Mouse (Mus musculus): ENCODE measurements around the gene Raph1. TPM values are rescaled to one million over a fixed set of nuclear protein-coding genes. Genes with fewer than 3 reads are reported as not detected.

The Raph1 gene
- polyA plus RNA-seq, 1 experiment from 2014 or later = 56.3 TPM

DNA sequence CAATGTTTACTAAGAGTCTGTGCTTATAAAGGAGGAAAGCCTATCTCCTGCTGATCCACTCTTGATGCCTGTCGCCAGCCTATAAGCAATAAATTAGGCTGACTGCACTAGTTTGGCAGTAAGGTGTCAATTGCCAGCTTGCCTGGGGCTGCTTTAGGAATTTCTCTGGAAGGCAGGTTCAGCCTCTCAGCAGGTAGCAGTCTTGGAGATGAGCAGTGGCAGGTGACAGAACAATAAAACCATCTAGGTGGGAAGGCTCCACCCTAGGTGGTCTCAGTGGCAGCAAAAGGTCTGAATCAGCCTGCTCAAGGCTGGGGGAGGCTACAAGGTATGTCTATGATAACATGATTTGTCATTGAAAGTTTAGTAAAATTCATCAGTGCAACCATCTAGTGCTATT, 134.4 kb downstream of the Raph1 start:
- Histone ChIP-seq H3K4me2 (no peak overlapping the region), H3K9me3 (no peaks in the 10 kb centered on the region), H3K27me3 (replicated peaks) (no peaks in the 10 kb centered on the region), H3K4me3 (no peak overlapping the region), H3K36me3 (peaks cover 23% of the 10 kb centered on the region), H3K4me1 (no peaks in the 10 kb centered on the region), H3K9ac (no peak overlapping the region), H3K27ac (replicated peaks) (no peak overlapping the region)
- WGBS = 41% methylated on average over 1 of the region's 1 CpGs
- no peak for ATAC-seq (ENCODE audit: extremely low read depth, insufficient number of reproducible peaks, low FRiP score, low TSS enrichment)

Small RNA genes within 50 kb of the gene (microRNA-seq; reads per million reads assigned to microRNA genes)
- not detected for gene Gm23762

Other genes with a start within 250 kb of the Raph1 start
- 26.0 and 28.8 TPM in 2 replicates for gene Cyp20a1, start 223.8 kb downstream of the Raph1 start, polyA plus RNA-seq (2015; fragmentation: Nextera tagmentation; extraction: Ambion mirVana)
- 25.8 and 27.2 TPM in 2 replicates for gene Abi2, start 157.5 kb downstream of the Raph1 start, polyA plus RNA-seq (2015; fragmentation: Nextera tagmentation; extraction: Ambion mirVana)
- 0.25 and 0.31 TPM in 2 replicates for gene Cd28, start 149.7 kb upstream of the Raph1 start, polyA plus RNA-seq (2015; fragmentation: Nextera tagmentation; extraction: Ambion mirVana)